Mouse (Mus musculus) erythroblast, embryonic 14.5 days (primary cell): ENCODE results near the gene Fam170b. TPM values are rescaled to one million over a fixed set of nuclear protein-coding genes. Genes with fewer than 3 reads are reported as not detected.

Experiments used
- H3K27me3 ChIP-seq: 2 replicates; pipeline ENCODE4 v1.6.1; 2012; ENCODE audit warnings: inconsistent platforms; ENCODE audit not compliant: control insufficient read depth
- H3K36me3 ChIP-seq: 2 replicates; pipeline ENCODE4 v1.6.1; 2012; ENCODE audit warnings: mild to moderate bottlenecking, inconsistent platforms; ENCODE audit not compliant: control insufficient read depth
- H3K4me1 ChIP-seq: 2 replicates; pipeline ENCODE4 v1.6.1; 2012; ENCODE audit warnings: inconsistent platforms; ENCODE audit not compliant: control insufficient read depth
- H3K4me3 ChIP-seq: replicated peaks from 2 replicates; pipeline ENCODE3; 2012; ENCODE audit warnings: moderate library complexity, mild to moderate bottlenecking, inconsistent platforms
- H3K9me3 ChIP-seq: 2 replicates; pipeline ENCODE4 v1.6.1; 2012; ENCODE audit warnings: low read length, inconsistent platforms, mixed read lengths; ENCODE audit not compliant: control insufficient read depth
- GATA1 ChIP-seq: IDR thresholded peaks from 2 replicates; pipeline ENCODE4 v1.6.1; 2012; ENCODE audit warnings: low read length, inconsistent platforms, mixed read lengths
- TAL1 ChIP-seq: IDR thresholded peaks from 3 replicates; pipeline ENCODE4 v1.6.1; 2012; ENCODE audit warnings: low read length, inconsistent platforms, mixed read lengths
- polyA plus RNA-seq: library from polyadenylated mRNA; stranded (reverse); fragments of >175 nt; gene quantifications from 2 replicates; pipeline ENCODE4 v1.2.3, GENCODE M21; 2012

Fam170b gene
- polyA plus RNA-seq, 1 experiment = not detected

GRCm38 (mm10) chr14:32824267-32825150 lies 9.3 kb upstream of the Fam170b start:
- Histone ChIP-seq H3K27me3 (no peaks in the 10 kb centered on the region), H3K36me3 (no peaks in the 10 kb centered on the region), H3K4me1 (no peaks in the 10 kb centered on the region), H3K4me3 (no peak overlapping the region), H3K9me3 (no peaks in the 10 kb centered on the region)
- TF ChIP-seq TAL1 (no peak), GATA1 (no peak)

GRCm38 (mm10) chr14:32825426-32826032 lies 8.2 kb upstream of the Fam170b start:
- TF ChIP-seq GATA1 = no peak
- TF ChIP-seq TAL1 = no peak
- Histone ChIP-seq H3K4me3 (no peak overlapping the region), H3K27me3 (no peaks in the 10 kb centered on the region), H3K9me3 (no peaks in the 10 kb centered on the region), H3K36me3 (no peaks in the 10 kb centered on the region), H3K4me1 (no peaks in the 10 kb centered on the region)

GRCm38 (mm10) chr14:32827165-32827564 lies 6.6 kb upstream of the Fam170b start:
- H3K36me3 ChIP-seq = no peaks in the 10 kb centered on the region
- no peak for TF ChIP-seq TAL1
- no peak for TF ChIP-seq GATA1
- no peaks in the 10 kb centered on the region for H3K9me3 ChIP-seq

GRCm38 (mm10) chr14:32827994-32828650 lies 5.6 kb upstream of the Fam170b start:
- H3K36me3 ChIP-seq = no peaks in the 10 kb centered on the region
- no peak overlapping the region for H3K4me3 ChIP-seq
- H3K27me3 ChIP-seq = no peaks in the 10 kb centered on the region
- no peaks in the 10 kb centered on the region for H3K9me3 ChIP-seq
- H3K4me1 ChIP-seq = no peaks in the 10 kb centered on the region
- TF ChIP-seq GATA1 (no peak), TAL1 (no peak)

More at GRCm38 (mm10) chr14:32827165-32827564, 6.6 kb upstream of the Fam170b start:
- Histone ChIP-seq H3K4me1 (no peaks in the 10 kb centered on the region), H3K27me3 (no peaks in the 10 kb centered on the region), H3K4me3 (no peak overlapping the region)

- TF ChIP-seq GATA1 = no peak
- no peak for TF ChIP-seq TAL1
- Histone ChIP-seq H3K4me1 (no peaks in the 10 kb centered on the region), H3K27me3 (no peaks in the 10 kb centered on the region), H3K4me3 (no peak overlapping the region), H3K9me3 (no peaks in the 10 kb centered on the region), H3K36me3 (no peaks in the 10 kb centered on the region)
Measured at GRCm38 (mm10) chr14:32835181-32835580, 1.4 kb downstream of the Fam170b start.

- Histone ChIP-seq H3K4me1 (no peaks in the 10 kb centered on the region), H3K27me3 (no peaks in the 10 kb centered on the region), H3K4me3 (no peak overlapping the region), H3K36me3 (no peaks in the 10 kb centered on the region), H3K9me3 (no peaks in the 10 kb centered on the region)
- TF ChIP-seq TAL1 (no peak), GATA1 (no peak)
Measured at GRCm38 (mm10) chr14:32835596-32835995, 1.8 kb downstream of the Fam170b start.

GRCm38 (mm10) chr14:32836191-32836590 lies 2.4 kb downstream of the Fam170b start:
- Histone ChIP-seq H3K9me3 (no peaks in the 10 kb centered on the region), H3K4me1 (no peaks in the 10 kb centered on the region), H3K36me3 (no peaks in the 10 kb centered on the region), H3K4me3 (no peak overlapping the region), H3K27me3 (no peaks in the 10 kb centered on the region)
- TF ChIP-seq GATA1 = no peak
- TF ChIP-seq TAL1 = no peak

GRCm38 (mm10) chr14:32842052-32842451 lies 8.3 kb downstream of the Fam170b start:
- Histone ChIP-seq H3K27me3 (no peaks in the 10 kb centered on the region), H3K9me3 (no peaks in the 10 kb centered on the region), H3K4me3 (no peak overlapping the region), H3K4me1 (no peaks in the 10 kb centered on the region), H3K36me3 (no peaks in the 10 kb centered on the region)
- no peak for TF ChIP-seq TAL1
- TF ChIP-seq GATA1 = no peak

- Histone ChIP-seq H3K27me3 (peaks cover 28% of the 10 kb centered on the region), H3K4me1 (no peaks in the 10 kb centered on the region), H3K4me3 (no peak overlapping the region), H3K36me3 (no peaks in the 10 kb centered on the region), H3K9me3 (no peaks in the 10 kb centered on the region)
- TF ChIP-seq GATA1 (no peak), TAL1 (no peak)
Measured at GRCm38 (mm10) chr14:32854059-32854458, 20.3 kb downstream of the Fam170b start.
